Mouse (Mus musculus) G1E (cell line): ENCODE results near the gene Heg1.

ENCODE experiments used
- CTCF ChIP-seq: IDR thresholded peaks from 2 replicates; pipeline ENCODE4 v1.5.1; 2012; ENCODE audit warnings: low read depth, low read length, inconsistent platforms, mixed read lengths
- GATA1 ChIP-seq: IDR thresholded peaks from 2 replicates; pipeline ENCODE4 v1.6.1; 2012; ENCODE audit warnings: borderline replicate concordance, low read length, inconsistent platforms, mixed read lengths
- POLR2AphosphoS5 ChIP-seq: IDR thresholded peaks from 2 replicates; pipeline ENCODE4 v1.6.1; 2012; ENCODE audit warnings: low read depth, low read length, inconsistent platforms; ENCODE audit not compliant: insufficient replicate concordance
- TAL1 ChIP-seq: conservative IDR thresholded peaks from 2 replicates; pipeline ENCODE4 v1.6.1; 2012; ENCODE audit warnings: low read depth, low read length, inconsistent platforms, mixed read lengths

- TF ChIP-seq TAL1 (no peak), GATA1 (no peak), CTCF (no peak), POLR2AphosphoS5 (no peak)
Measured at GRCm38 (mm10) chr16:33659521-33659920, 24.6 kb upstream of the Heg1 start.
